Comparison of ENCODE assay signal across 28 mouse cellular contexts in genomic region chr11:42954169-42954568, GRCm38 (mm10).
"Had no signal": no experiment of that assay in that cellular context is flagged by ENCODE, and none has a peak within 500 bp of the region (broad histone marks: within the 10 kb centered on the region; RNA-seq: fewer than 3 reads in every experiment).

No protein-coding gene starts in this region.

- H3K4me1 ChIP-seq: embryonic facial prominence, embryonic 10.5 days; embryonic facial prominence, embryonic 12.5 days; embryonic facial prominence, embryonic 13.5 days; embryonic facial prominence, embryonic 15.5 days; forebrain, embryonic 10.5 days; forebrain, embryonic 12.5 days; forebrain, embryonic 13.5 days; forebrain, embryonic 15.5 days had no signal

- H3K27me3 ChIP-seq: embryonic facial prominence, embryonic 12.5 days; embryonic facial prominence, embryonic 13.5 days; embryonic facial prominence, embryonic 15.5 days; forebrain, embryonic 12.5 days; forebrain, embryonic 13.5 days; forebrain, embryonic 15.5 days had no signal

- H3K4me2 ChIP-seq: embryonic facial prominence, embryonic 12.5 days; embryonic facial prominence, embryonic 13.5 days; embryonic facial prominence, embryonic 15.5 days; forebrain, embryonic 12.5 days; forebrain, embryonic 13.5 days; forebrain, embryonic 15.5 days had no signal

- DNase-seq: cerebellum, adult 2 months; cerebellum, adult 8-10 months; cerebellum, adult 9-10 months; cerebellum, adult 9-11 months; cerebellum, postnatal 10 days; cerebellum, postnatal 14 days; cerebellum, postnatal 25 days; cerebellum, postnatal 36 days; embryo, embryonic 11 days; forebrain, postnatal 0 days; gastrocnemius, adult 2 months; gastrocnemius, postnatal 10 days; gastrocnemius, postnatal 14 days; gastrocnemius, postnatal 25 days; gastrocnemius, postnatal 36 days; heart, adult 11 months; heart, adult 18-20 months had no signal

- H3K4me3 ChIP-seq: embryonic facial prominence, embryonic 10.5 days; embryonic facial prominence, embryonic 12.5 days; embryonic facial prominence, embryonic 13.5 days; embryonic facial prominence, embryonic 15.5 days; erythroblast, embryonic 14.5 days; forebrain, embryonic 10.5 days; forebrain, embryonic 12.5 days; forebrain, embryonic 13.5 days; forebrain, embryonic 15.5 days; gastrocnemius, adult 2 months had no signal

- H3K27ac ChIP-seq: embryonic facial prominence, embryonic 10.5 days; embryonic facial prominence, embryonic 12.5 days; embryonic facial prominence, embryonic 13.5 days; embryonic facial prominence, embryonic 15.5 days; forebrain, embryonic 10.5 days; forebrain, embryonic 12.5 days; forebrain, embryonic 13.5 days; forebrain, embryonic 15.5 days; gastrocnemius, adult 2 months had no signal

- H3K9me3 ChIP-seq: embryonic facial prominence, embryonic 10.5 days; embryonic facial prominence, embryonic 12.5 days; embryonic facial prominence, embryonic 13.5 days; embryonic facial prominence, embryonic 15.5 days; forebrain, embryonic 10.5 days; forebrain, embryonic 12.5 days; forebrain, embryonic 13.5 days; forebrain, embryonic 15.5 days had no signal

- H3K9ac ChIP-seq: embryonic facial prominence, embryonic 12.5 days; embryonic facial prominence, embryonic 13.5 days; embryonic facial prominence, embryonic 15.5 days; forebrain, embryonic 12.5 days; forebrain, embryonic 13.5 days; forebrain, embryonic 15.5 days; forebrain, postnatal 0 days had no signal

- ATAC-seq: forebrain, embryonic 13.5 days; forebrain, embryonic 14.5 days; forebrain, embryonic 15.5 days; forebrain, embryonic 16.5 days; forebrain, postnatal 0 days had no signal

- H3K36me3 ChIP-seq: embryonic facial prominence, embryonic 10.5 days; embryonic facial prominence, embryonic 12.5 days; embryonic facial prominence, embryonic 13.5 days; embryonic facial prominence, embryonic 15.5 days; forebrain, embryonic 10.5 days; forebrain, embryonic 12.5 days; forebrain, embryonic 15.5 days had no signal
